Mouse (Mus musculus): Measurements from ENCODE around the gene Mtr.

- TF ChIP-seq CTCF (IDR thresholded peaks at IDR 0.05; ENCODE audit: low read depth, low read length), result no peak
- TF ChIP-seq GATA1 (IDR thresholded peaks at IDR 0.05; ENCODE audit: borderline replicate concordance, low read length), result no peak
- TF ChIP-seq TAL1 (conservative IDR thresholded peaks at IDR 0.05; ENCODE audit: low read depth, low read length), result no peak
Measured at GRCm38 (mm10) chr13:12146402-12146801, 111.5 kb downstream of the Mtr start.
